Mouse (Mus musculus): ENCODE measurements around the gene Gm17416.

Gm17416 gene

GRCm38 (mm10) chr2:152607746-152608145 lies 38.6 kb downstream of the Gm17416 start:
- no peak for DNase-seq (ENCODE audit: low spot score)

GRCm38 (mm10) chr2:152608719-152609118 lies 39.6 kb downstream of the Gm17416 start:
- DNase-seq (ENCODE audit: low spot score) = no peak

GRCm38 (mm10) chr2:152612193-152612592 lies 43.1 kb downstream of the Gm17416 start:
- no peak for DNase-seq (ENCODE audit: low spot score)

DNA sequence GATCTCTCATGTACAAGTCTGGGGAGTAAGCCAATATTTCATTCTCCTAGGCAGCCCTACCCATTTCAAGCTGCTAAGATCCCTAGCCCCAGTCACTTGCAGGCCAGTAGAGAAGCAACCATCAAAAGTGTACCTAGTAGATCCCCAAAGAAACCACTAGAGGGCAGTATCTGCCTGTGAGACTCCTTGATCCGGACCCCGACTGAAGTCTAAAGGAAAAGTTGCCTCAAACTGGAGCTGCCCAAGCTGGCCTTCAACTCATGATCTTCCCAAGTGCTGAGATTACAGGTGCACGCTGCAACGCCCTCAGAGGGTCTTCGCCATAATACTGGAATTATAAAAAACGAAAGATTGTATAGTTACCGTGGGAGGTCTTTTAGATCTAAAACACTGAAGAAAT lies 46.4 kb downstream of the Gm17416 start:
- DNase-seq (ENCODE audit: low spot score) = no peak

DNA sequence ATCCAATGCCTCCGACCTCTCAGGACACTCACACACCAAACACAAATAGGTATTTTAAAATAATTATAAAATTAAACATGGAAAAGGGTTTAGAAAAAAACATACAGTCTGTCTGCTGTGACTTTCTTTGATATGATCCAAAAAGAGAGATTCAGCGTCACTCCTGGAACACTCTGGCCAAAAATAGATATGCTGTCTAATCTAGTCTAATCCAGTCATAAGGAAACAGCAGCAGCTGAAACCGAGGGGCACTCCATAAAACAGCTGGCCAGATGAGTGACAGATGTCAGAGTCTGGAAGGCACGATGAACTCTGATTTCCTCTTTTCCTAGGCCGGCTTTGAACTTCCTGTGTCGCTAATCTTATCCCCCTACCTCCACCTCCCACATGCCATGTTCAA lies 47.3 kb downstream of the Gm17416 start:
- no peak for DNase-seq (ENCODE audit: low spot score)

DNA sequence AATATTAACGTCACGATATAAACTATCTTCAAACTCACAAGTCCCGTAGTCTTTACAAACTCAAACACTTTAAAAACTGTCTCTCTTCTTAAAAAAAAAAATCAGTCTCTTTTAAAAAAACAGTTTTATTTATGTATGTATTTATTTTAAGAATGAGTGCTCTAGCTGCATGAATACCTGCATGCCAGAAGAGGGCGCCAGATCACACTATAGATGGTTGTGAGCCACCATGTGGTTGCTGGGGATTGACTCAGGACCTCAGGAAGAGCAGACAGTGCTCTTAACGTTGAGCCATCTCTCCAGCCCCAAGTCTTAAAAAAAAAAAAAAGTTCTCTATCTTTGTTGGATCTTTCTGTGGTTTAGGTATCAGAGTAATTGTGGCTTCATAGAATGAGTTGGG lies 48.2 kb downstream of the Gm17416 start:
- DNase-seq (ENCODE audit: low spot score) = no peak
